Mouse (Mus musculus): Measurements from ENCODE around the gene Stk11. TPM values are rescaled to one million over a fixed set of nuclear protein-coding genes. Genes with fewer than 3 reads are reported as not detected.

The Stk11 gene
- total and polyA plus RNA-seq, 2 experiments from 2014 or later: 12.3 to 97.3 TPM

DNA sequence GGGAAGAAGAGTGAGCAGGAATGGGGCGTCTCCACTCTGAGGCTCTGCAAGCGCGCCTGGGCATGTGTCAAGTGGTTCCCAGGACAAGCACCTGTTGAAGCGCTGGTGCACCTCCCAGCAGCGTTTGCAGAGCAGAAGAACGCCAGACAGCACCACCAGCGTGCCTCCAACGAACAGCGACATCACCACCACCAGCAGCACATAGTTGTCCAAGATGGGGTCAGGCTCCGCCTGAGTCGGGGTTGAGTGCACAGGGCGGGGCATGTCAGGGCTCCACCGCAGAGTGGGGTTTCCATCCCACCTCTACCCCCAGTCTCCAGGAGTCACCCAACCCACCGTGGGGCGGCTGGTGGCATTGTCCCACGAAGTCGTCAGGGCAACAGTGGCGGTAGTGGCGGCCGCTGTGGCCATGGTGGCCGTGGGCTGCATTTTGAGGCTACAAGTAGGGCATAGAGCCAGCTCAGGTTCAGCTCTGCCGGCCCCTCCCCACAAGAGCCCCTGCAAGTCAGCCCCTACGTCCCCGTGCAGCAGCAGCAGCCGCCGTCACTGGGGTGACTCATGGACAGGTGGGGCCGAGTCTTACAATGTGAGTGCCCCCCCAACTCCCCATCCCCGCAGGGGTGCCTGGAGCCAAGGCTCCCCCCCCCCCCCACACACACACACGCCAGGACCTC, 21.5 kb downstream of the Stk11 start:
- Histone ChIP-seq H3K27me3 (ENCODE audit: insufficient read depth, low read length) (no peaks in the 10 kb centered on the region), H3K4me2 (ENCODE audit: low read depth, low read length, poor library complexity, severe bottlenecking) (peak overlapping the region; percentile 89), H3K36me3 (ENCODE audit: insufficient read depth, low read length) (peaks cover 34% of the 10 kb centered on the region), H3K27ac (ENCODE audit: low read depth, low read length) (peak overlapping the region; percentile 97), H3K9me3 (ENCODE audit: low read length) (no peaks in the 10 kb centered on the region), H3K4me3 (ENCODE audit: low read depth, low read length) (peak overlapping the region; percentile 70), H3K9ac (replicated peaks; ENCODE audit: low read length, poor library complexity, severe bottlenecking) (peak overlapping the region; percentile 99), H3K4me1 (ENCODE audit: insufficient read depth, low read length) (peaks cover 15% of the 10 kb centered on the region)
- no peak for TF ChIP-seq CTCF (IDR thresholded peaks at IDR 0.05)
- ATAC-seq (ENCODE audit: low FRiP score) (no peak), DNase-seq (ENCODE audit: low spot score) (no peak)
- WGBS: 5% methylated on average over 28 of the region's 29 CpGs

DNA sequence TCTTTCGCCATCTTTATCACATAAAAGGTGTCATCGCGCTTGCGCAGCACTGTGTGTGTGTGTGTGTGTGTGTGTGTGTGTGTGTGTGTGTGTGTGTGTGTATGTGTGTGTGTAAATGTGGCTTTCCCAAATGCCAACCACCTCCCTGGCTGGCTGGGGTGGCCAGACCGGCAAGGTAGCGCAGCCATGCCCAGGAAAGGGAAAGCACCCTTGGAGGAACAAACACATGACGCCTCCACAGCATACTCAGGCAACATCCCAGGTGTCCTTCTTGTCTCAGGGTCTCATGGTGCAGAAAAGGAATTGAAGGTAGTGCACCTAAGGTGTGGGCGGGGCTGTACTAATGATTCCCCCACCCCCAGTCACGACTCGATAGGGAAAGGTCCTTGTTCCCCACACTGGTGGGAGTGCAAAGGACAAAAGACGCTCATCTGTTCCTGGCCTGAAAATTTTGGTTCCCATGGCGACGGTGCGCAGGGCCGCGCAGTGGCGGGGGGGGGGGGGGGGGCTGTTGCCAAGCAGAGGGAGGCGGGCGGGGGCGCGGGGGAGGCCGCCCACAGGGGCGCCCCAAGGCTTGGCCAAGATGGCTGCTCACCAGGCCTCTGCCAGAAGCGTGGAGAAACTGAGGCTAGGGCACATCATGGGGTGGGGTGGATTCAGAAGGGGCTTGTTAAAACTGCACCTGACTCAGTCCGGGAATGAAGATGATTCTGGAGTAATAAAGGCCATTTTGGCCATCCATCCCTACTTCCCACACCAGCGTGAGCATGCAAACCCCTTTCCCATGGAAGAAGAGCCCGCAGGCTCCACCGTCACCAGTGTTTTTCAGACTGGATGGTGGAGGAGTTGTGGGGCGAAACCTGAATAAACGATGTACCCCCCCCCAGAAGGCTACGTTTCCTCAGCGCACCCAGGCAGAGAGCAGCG, 22.3 kb downstream of the Stk11 start:
- Histone ChIP-seq H3K27me3 (ENCODE audit: insufficient read depth, low read length) (no peaks in the 10 kb centered on the region), H3K9me3 (ENCODE audit: low read length) (no peaks in the 10 kb centered on the region), H3K9ac (replicated peaks; ENCODE audit: low read length, poor library complexity, severe bottlenecking) (peak overlapping the region; percentile 99), H3K36me3 (ENCODE audit: insufficient read depth, low read length) (peaks cover 27% of the 10 kb centered on the region), H3K27ac (ENCODE audit: low read depth, low read length) (peak overlapping the region; percentile 97), H3K4me2 (ENCODE audit: low read depth, low read length, poor library complexity, severe bottlenecking) (peak overlapping the region; percentile 89), H3K4me3 (ENCODE audit: low read depth, low read length) (peak overlapping the region; percentile 70), H3K4me1 (ENCODE audit: insufficient read depth, low read length) (peaks cover 19% of the 10 kb centered on the region)
- WGBS: 5% methylated on average over 26 of the region's 33 CpGs
- no peak for DNase-seq (ENCODE audit: low spot score)
- no peak for ATAC-seq (ENCODE audit: low FRiP score)
- TF ChIP-seq CTCF (IDR thresholded peaks at IDR 0.05): no peak

DNA sequence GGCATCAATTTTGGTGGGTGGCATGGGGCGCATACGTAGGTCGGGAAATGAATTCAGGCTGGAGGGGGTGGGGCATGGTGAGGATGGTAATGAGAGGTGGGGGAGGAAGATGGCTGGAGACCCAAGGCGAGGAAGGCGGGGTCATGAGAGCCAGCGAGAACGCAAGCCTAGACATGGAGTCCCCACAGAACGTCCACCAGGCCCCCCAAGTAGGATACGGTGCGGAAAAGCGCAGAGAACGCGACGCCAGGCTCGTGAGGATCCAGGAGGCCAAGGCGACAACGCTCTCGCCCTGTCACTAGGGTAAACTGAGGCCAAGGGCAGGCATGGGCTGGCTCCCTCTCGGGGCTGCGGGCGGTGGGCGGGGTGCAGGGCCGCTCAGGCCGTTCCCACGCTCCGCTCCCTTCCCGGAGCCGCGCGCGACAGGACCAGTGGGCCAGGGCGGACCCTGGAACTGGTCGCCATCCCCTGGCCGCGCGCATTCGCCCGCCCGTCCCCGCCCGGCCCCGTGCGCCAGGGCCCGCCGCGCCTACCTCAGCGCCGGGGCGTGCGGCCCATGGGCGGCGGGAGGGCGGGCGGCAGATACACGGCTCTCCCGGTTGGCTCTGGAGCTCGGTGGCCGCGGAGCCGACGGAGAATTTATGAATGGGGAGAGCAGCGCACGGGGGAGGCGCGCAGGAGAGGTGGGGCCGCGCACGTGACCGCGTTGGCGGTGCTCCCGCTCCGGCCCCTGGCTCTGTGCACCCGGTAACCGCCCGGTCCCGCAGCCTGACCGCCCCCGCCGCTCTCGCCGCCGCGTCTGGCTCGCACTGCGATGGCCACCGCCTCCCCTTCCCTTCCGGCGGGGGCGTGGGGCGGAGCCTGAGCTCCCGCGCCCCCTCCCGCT, 23.2 kb downstream of the Stk11 start, which contains the start of gene Atp5d:
TSS of gene Atp5d (plus strand) at position 80 of the 886 bp plus-strand sequence.
- peaks cover 20% of the 10 kb centered on the region for H3K4me1 ChIP-seq (ENCODE audit: insufficient read depth, low read length)
- WGBS: under 1% methylated on average over 39 of the region's 94 CpGs
- peak within 1 kb of the TSS; percentile 89 for H3K4me2 ChIP-seq (ENCODE audit: low read depth, low read length, poor library complexity, severe bottlenecking)
- H3K27me3 ChIP-seq (ENCODE audit: insufficient read depth, low read length): no peaks in the 10 kb centered on the region
- H3K4me3 ChIP-seq (ENCODE audit: low read depth, low read length): peak within 1 kb of the TSS; percentile 70
- H3K27ac ChIP-seq (ENCODE audit: low read depth, low read length): peak within 1 kb of the TSS; percentile 97
- ATAC-seq (ENCODE audit: low FRiP score) (peak; percentile 12), DNase-seq (ENCODE audit: low spot score) (peak; percentile 85)
- H3K9me3 ChIP-seq (ENCODE audit: low read length): no peaks in the 10 kb centered on the region
- TF ChIP-seq CTCF (IDR thresholded peaks at IDR 0.05): 0 out of 2 replicates have a peak, but pooled peaks have one; percentile 2
- H3K9ac ChIP-seq (replicated peaks; ENCODE audit: low read length, poor library complexity, severe bottlenecking): peak within 1 kb of the TSS; percentile 99
- peaks cover 19% of the 10 kb centered on the region for H3K36me3 ChIP-seq (ENCODE audit: insufficient read depth, low read length)

DNA sequence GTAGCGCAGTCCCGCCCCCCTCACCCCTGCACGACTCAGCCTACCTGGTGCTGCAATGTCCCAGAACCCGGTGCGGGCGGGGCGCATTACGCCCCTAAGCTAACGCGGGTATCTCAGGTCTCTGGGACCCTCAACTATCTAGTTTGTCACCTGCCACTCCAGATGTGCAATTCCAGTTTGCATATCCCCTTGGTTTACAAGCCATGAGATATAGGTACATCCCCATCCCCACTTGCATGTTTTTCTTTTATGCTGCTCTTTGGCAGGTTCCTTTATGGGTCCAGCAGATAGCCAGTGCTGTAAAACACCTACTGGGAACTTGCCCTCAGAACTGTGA, 23.8 kb downstream of the Stk11 start:
- DNase-seq (ENCODE audit: low spot score) (no peak), ATAC-seq (ENCODE audit: low FRiP score) (no peak; the same call in 1 of the 2 replicates)
- no peaks in the 10 kb centered on the region for H3K9me3 ChIP-seq (ENCODE audit: low read length)
- H3K9ac ChIP-seq (replicated peaks; ENCODE audit: low read length, poor library complexity, severe bottlenecking): peak overlapping the region; percentile 99; the same call in 1 of the 2 replicates
- peaks cover 20% of the 10 kb centered on the region for H3K36me3 ChIP-seq (ENCODE audit: insufficient read depth, low read length)
- peak overlapping the region; percentile 97 for H3K27ac ChIP-seq (ENCODE audit: low read depth, low read length)
- peak overlapping the region; percentile 89 for H3K4me2 ChIP-seq (ENCODE audit: low read depth, low read length, poor library complexity, severe bottlenecking)
- WGBS: 2% methylated on average over 10 of the region's 10 CpGs
- H3K27me3 ChIP-seq (ENCODE audit: insufficient read depth, low read length): no peaks in the 10 kb centered on the region
- H3K4me3 ChIP-seq (ENCODE audit: low read depth, low read length): peak overlapping the region; percentile 70
- TF ChIP-seq CTCF (IDR thresholded peaks at IDR 0.05): no peak
- peaks cover 20% of the 10 kb centered on the region for H3K4me1 ChIP-seq (ENCODE audit: insufficient read depth, low read length)

DNA sequence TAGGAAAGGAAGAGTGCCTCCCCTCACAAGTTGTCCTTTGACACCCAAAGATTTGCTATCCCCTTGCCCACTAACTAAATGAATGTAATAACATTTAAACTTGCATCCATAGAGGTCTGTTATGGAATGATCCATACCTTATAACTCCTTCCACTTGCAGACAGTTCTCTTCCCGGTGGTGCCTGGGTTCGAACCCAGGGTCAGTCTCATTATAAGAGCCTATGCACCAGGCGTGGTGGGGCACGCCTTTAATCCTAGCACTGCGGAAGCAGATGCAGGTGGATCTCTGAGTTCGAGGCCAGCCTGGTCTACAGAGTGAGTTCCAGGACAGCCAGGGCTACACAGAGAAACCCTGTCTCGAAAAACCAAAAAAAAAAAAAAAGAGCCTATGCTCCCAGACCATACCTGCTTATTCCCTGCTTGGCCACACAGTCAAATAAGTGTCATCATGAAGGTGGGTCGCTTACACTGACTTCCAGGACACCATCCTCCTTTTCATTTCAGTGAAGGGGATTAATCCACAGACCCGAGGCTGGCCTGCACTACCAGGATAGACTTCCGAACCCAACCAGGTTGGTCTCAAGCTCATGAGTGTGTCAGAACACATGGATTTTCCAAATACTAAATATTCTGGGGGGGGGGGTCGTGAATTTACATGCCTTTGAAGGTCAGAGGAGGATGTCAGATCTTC, 24.5 kb downstream of the Stk11 start:
- H3K27me3 ChIP-seq (ENCODE audit: insufficient read depth, low read length): no peaks in the 10 kb centered on the region
- H3K27ac ChIP-seq (ENCODE audit: low read depth, low read length): no peak overlapping the region
- 78% methylated on average over 11 of the region's 11 CpGs for WGBS
- H3K4me2 ChIP-seq (ENCODE audit: low read depth, low read length, poor library complexity, severe bottlenecking): no peak overlapping the region
- no peaks in the 10 kb centered on the region for H3K9me3 ChIP-seq (ENCODE audit: low read length)
- ATAC-seq (ENCODE audit: low FRiP score) (no peak), DNase-seq (ENCODE audit: low spot score) (no peak)
- no peak for TF ChIP-seq CTCF (IDR thresholded peaks at IDR 0.05)
- peaks cover 20% of the 10 kb centered on the region for H3K4me1 ChIP-seq (ENCODE audit: insufficient read depth, low read length)
- H3K4me3 ChIP-seq (ENCODE audit: low read depth, low read length): no peak overlapping the region
- no peak overlapping the region for H3K9ac ChIP-seq (replicated peaks; ENCODE audit: low read length, poor library complexity, severe bottlenecking)
- H3K36me3 ChIP-seq (ENCODE audit: insufficient read depth, low read length): peaks cover 17% of the 10 kb centered on the region

Measured in midbrain, postnatal 0 days (tissue).